Mouse (Mus musculus) Muller cell, postnatal 12 days (primary cell): ENCODE measurements at regions not wholly inside any gene's neighbourhood (a gene's known extent, or its start where the extent isn't known, plus 50 kb on each side); places are given as distances from the start of the nearest gene placed in this dataset.

Experiments
- DNase-seq: peaks from one replicate; pipeline ENCODE4 v3.0.0-alpha.2; 2015; ENCODE audit errors: inconsistent ontology term

DNA sequence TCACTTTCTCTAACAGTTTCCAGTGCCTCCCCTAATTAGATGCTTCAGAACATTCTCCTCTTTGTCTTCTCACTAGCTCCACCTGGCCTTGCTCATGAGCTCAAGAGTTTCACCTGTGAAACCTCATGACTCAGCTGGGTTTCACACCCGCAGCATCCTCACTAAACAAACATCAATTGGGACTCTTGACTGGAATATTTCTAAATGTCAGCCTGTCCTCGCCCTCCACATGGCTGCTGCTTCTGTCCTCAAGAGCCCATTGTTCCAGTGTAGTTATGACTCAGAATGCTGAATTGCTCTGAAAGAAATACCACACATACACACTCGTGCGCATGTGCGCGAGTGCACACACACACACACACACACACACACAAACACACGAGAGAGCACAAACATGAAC lies 407.2 kb downstream of the Prss52 start:
- DNase-seq: no peak

- DNase-seq: no peak
Measured at GRCm38 (mm10) chr14:64512726-64513125, 408.6 kb downstream of the Prss52 start.

DNA sequence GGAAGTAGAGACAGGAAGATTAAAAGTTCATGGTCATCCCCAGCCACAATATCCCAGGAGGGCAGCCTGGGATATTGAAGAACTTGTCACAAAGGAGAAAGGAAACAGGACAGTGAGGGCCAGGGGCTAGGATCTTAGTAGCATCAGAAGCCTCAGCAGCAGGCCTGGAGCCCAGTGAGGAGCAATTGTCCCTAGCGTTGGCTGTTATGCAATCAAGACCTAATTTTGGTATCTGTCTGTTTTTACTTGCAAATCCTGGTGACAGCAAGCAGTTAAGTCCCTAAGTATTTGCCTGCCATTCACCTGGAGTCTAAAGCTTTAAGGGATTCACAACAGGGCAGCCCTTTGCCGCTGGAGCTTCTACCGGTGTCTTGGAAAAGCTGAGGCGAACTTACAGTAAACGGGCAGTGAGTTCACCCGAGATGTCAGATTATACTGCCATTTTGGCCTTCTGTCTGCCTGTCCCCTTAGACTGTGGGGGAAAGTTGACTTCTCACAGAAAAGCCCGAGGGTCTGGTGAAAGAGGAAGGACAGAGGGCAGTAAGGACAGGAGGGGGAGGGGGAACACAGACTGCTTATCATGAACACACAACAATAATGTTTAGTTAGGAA lies 413.6 kb downstream of the Prss52 start:
- no peak for DNase-seq

DNA sequence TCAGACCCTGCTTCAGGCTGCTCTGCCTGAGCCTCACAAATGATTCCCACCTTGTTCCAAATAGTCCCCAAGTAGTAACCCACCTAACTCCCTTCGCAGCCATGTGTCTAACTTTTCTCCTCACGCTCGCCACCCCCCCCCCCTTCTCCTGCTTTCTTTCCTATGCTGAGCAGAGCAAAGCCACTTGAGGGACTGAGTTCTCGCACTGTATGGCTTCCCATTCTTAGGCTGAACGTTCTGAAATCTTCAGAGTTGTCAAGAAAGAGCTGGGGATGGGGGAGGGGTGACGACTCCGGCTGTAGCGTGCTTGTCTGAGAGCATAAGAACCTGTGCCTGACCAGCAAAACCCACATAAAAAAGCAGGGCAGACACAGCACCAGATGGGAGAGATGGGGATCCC lies 420.6 kb downstream of the Prss52 start:
- DNase-seq: no peak

DNA sequence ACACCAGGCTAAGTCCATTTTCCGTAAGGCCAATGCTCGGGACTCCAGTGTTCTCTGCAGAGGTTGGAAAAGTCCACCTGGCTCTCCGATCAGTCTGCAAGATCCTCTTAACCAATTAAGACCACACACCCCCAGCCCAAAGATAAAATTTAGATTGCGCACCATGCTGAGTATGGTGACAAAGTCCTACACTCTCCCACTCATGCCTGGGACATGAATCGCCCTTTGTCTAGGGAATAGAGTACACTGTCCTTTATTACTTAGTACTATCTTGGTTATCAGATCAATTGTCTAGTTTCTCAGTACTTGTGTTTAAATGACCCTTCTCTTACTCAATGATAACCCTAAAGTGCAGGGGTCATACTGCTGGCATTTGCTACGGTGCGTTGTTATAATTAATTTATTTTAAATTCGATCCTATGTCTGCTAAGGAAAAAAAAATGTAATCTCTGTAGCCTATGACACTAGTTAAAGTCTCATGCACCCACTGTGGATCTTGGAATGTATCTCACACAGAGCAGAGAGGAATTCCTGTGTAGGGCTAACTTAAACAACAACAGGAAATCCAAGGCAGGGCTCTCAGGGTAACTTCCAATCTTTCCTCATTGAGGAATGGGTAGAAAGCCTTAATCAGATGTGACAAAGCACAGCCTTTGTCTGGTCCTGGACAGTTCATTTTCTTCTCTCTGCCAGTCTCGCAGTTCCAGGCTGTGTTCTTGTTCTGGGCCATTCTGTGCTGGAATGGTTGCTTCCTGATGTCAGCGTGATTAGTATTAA lies 421.4 kb downstream of the Prss52 start:
- no peak for DNase-seq

DNA sequence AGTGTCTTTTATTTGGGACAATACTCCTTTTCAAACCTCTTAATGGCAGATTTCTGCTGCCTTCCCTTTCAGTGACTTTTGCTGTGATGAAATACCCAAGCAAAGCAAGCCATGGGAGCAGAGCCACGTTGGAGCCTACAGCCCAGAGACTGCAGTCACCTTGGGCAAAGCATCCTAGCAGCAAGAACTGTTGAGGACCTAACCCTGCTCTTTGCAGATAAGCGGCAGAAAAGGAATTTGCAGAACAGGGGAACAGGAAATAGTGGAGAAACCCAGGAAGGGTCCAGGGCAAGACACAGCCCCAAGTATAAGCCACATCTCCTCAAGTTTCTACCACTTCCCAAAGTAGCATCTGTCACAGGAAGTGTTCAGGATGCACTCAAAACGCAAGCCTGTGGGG lies 426.5 kb downstream of the Prss52 start:
- DNase-seq: no peak

DNA sequence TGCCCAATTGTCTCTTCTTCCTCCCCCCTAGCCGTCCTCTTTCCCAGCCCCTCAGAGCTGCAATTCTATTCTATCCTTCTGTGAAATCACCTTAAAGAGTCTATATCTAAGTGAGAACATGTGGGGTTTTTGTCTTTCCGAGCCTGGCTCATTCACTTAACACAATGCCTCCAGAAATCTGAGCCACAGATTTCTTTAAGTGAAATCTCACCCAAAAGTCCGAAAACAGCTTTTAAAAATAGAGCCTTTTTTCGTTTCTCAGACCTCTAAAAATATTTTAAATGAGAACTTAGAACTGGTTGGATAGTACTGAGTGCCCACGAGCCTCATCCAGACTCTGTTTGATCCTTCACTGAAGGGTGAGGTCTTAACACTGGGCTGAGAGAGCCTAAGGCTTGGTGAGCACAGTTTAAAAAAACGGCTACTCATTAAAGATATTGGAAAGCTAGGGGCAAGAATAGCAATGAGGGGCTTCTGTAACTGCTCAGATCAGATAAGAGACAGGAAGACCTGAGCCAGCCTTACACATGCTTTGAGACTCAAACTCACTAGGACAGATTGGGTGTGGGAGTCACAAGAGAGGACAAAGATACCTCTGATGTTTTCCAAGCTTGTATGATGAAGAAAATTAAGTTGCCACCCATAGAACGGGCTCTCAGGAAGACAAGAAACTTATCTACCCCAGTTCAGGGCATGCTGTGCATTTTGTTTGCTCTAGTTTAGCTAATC lies 427.3 kb downstream of the Prss52 start:
- DNase-seq: no peak

- DNase-seq: no peak
Measured at GRCm38 (mm10) chr14:64532351-64532750, 428.3 kb downstream of the Prss52 start.

- DNase-seq: peak; percentile 65
Measured at GRCm38 (mm10) chr14:64533591-64534151, 429.6 kb downstream of the Prss52 start.

GRCm38 (mm10) chr14:64534194-64534593 lies 430.1 kb downstream of the Prss52 start:
- no peak for DNase-seq

- DNase-seq: no peak
Measured at GRCm38 (mm10) chr14:64539436-64539835, 435.4 kb downstream of the Prss52 start.

- DNase-seq: no peak
Measured at GRCm38 (mm10) chr14:64545056-64545455, 441.0 kb downstream of the Prss52 start.

GRCm38 (mm10) chr14:64546787-64547186 lies 442.7 kb downstream of the Prss52 start:
- DNase-seq: peak; percentile 52

DNA sequence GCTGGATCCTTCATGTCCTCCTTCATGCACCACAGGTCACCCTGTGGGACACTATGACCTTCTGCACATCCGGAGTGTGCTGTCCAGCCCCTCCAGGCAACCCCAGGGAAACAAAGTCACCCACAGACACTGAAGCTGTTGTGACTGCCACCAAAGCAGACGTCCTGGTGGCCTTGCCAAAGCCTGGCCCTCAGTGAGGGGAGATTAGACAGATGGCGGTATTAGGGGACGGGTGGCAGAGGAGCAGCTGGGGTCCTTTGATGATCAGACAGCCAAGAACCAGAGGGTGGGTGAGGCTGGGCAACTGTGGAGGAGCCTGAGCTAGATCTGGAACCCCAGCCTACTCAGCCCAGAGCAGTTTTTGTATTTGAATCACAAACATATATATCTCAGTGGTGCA lies 448.9 kb downstream of the Prss52 start:
- DNase-seq: no peak

GRCm38 (mm10) chr14:64556042-64556441 lies 452.0 kb downstream of the Prss52 start:
- DNase-seq: peak; percentile 56

GRCm38 (mm10) chr14:64557453-64557852 lies 453.4 kb downstream of the Prss52 start:
- no peak for DNase-seq

DNA sequence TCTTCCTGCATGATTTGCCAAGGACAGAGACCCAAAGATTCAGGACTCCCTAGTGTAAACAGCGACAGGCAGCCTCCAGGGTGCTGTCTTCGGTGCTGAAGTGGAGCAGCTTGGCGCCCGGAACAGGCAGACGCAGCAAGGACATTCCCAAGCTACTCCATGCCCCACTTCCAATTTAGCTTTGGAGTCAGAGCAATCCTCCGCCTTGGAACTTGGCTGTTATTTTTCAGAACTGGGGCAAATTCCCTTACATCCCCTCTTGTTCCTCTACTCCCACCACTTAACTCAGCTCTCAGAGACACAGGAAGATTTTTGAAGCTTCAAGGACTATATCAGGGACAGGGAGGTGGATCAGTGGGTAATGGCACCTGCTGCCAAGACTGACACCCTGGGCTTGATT lies 464.6 kb downstream of the Prss52 start:
- peak; percentile 43 for DNase-seq

- DNase-seq: no peak
Measured at GRCm38 (mm10) chr14:64570951-64571350, 466.9 kb downstream of the Prss52 start.

DNA sequence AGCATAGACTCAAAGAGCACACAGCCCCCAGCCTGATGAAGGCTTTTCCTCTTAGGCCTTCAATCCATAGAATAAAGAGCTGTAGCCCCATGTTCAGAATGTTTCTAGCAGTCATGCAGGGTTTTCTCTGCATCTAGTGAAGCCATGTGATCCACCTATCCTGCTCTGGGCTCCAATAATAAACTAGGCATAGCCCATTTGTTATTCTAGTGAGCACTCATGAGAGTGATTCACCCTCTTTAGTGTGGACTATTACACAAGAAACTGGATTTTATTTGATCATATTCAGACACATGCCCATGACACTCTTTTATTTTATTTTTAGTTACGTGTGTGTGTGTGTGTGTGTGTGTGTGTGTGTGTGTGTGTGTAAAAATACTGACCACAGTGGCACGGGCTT lies 468.7 kb downstream of the Prss52 start:
- DNase-seq: no peak

GRCm38 (mm10) chr14:64573773-64574172 lies 469.7 kb downstream of the Prss52 start:
- peak; percentile 9 for DNase-seq

- DNase-seq: no peak
Measured at GRCm38 (mm10) chr14:64574277-64574676, 470.2 kb downstream of the Prss52 start.

DNA sequence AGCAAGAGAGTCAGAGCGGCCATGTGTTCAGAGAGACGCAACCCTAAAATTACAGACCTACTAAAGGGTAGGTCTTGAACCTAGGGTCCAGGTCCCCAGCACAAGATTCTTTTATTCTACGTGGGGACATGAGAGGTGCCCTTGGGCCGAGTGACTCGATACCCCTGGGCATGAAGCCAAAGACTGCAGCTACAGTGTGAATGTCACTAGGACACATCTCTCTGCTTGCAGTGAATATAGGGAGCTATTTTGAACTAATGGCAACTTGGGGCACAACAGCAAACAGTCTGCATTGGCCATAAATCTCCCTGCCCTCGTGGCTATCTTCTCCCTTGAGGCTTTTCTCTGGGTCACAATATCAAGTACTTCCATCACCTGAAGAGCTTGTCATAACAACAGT lies 470.7 kb downstream of the Prss52 start:
- no peak for DNase-seq
